In genomic region chr12:53722156-53722555, GRCm38 (mm10) we compare ENCODE assay signal across 28 mouse cellular contexts.
DNase-seq lines count a peak whose midpoint lies in the region; ATAC-seq and TF ChIP-seq lines count a peak whose summit lies in the region.
"Had no signal": no experiment of that assay in that cellular context is flagged by ENCODE, and none has a peak within 500 bp of the region (broad histone marks: within the 10 kb centered on the region; RNA-seq: fewer than 3 reads in every experiment).

No protein-coding gene starts in this region.

- H3K27ac ChIP-seq in hindbrain, postnatal 0 days: no peak overlapping the region
- H3K27ac ChIP-seq in hindbrain, embryonic 13.5 days: no peak overlapping the region
- no peak overlapping the region for H3K27ac ChIP-seq in lung, embryonic 15.5 days
- H3K27ac ChIP-seq: embryonic facial prominence, embryonic 10.5 days; embryonic facial prominence, embryonic 13.5 days; forebrain, embryonic 12.5 days; forebrain, embryonic 15.5 days; heart, adult 2 months; heart, embryonic 10.5 days; heart, embryonic 13.5 days; hindbrain, embryonic 15.5 days; intestine, embryonic 15.5 days had no signal

- peak; percentile 46 for DNase-seq in hindbrain, postnatal 0 days (ENCODE audit: low spot score)
- no peak for DNase-seq in lung, postnatal 10 days
- DNase-seq in MN1 (ENCODE audit: low spot score): peak; percentile 22
- DNase-seq in brain, embryonic 14.5 days (ENCODE audit: low read depth): peak; percentile 19
- DNase-seq: adrenal gland, postnatal 10 days; adrenal gland, postnatal 36 days; cerebellum, adult 11-12 months; cerebellum, adult 9-10 months; cerebellum, postnatal 36 days; embryo, embryonic 11 days; gastrocnemius, postnatal 10 days; gastrocnemius, postnatal 36 days; heart, adult 2 months; heart, postnatal 14 days; heart, postnatal 4 days had no signal

- no peak overlapping the region for H3K4me3 ChIP-seq in hindbrain, postnatal 0 days (ENCODE audit: low read length)
- H3K4me3 ChIP-seq in hindbrain, embryonic 13.5 days: no peak overlapping the region
- no peak overlapping the region for H3K4me3 ChIP-seq in lung, embryonic 15.5 days
- H3K4me3 ChIP-seq: embryonic facial prominence, embryonic 10.5 days; embryonic facial prominence, embryonic 13.5 days; erythroblast, embryonic 14.5 days; forebrain, embryonic 12.5 days; forebrain, embryonic 15.5 days; heart, adult 2 months; heart, embryonic 10.5 days; heart, embryonic 13.5 days; hindbrain, embryonic 15.5 days; intestine, embryonic 15.5 days had no signal

- no peak overlapping the region for H3K4me2 ChIP-seq in hindbrain, postnatal 0 days (ENCODE audit: low read depth, low read length)
- H3K4me2 ChIP-seq in hindbrain, embryonic 13.5 days: no peak overlapping the region
- H3K4me2 ChIP-seq in lung, embryonic 15.5 days: peak overlapping the region; percentile 5; the same call in 1 of the 2 replicates
- H3K4me2 ChIP-seq: embryonic facial prominence, embryonic 13.5 days; forebrain, embryonic 12.5 days; forebrain, embryonic 15.5 days; heart, embryonic 13.5 days; hindbrain, embryonic 15.5 days; intestine, embryonic 15.5 days had no signal

- H3K4me1 ChIP-seq in hindbrain, postnatal 0 days (ENCODE audit: insufficient read depth, low read length): no peaks in the 10 kb centered on the region
- peaks cover 4% of the 10 kb centered on the region; the same call in 1 of the 2 replicates for H3K4me1 ChIP-seq in hindbrain, embryonic 13.5 days (replicated peaks)
- H3K4me1 ChIP-seq in lung, embryonic 15.5 days: peaks cover 3% of the 10 kb centered on the region; the same call in 1 of the 2 replicates
- H3K4me1 ChIP-seq: heart, embryonic 10.5 days; heart, embryonic 13.5 days; hindbrain, embryonic 15.5 days; intestine, embryonic 15.5 days had no signal

- H3K9me3 ChIP-seq in hindbrain, postnatal 0 days (ENCODE audit: low read length): no peaks in the 10 kb centered on the region
- no peaks in the 10 kb centered on the region for H3K9me3 ChIP-seq in hindbrain, embryonic 13.5 days
- H3K9me3 ChIP-seq in lung, embryonic 15.5 days: no peaks in the 10 kb centered on the region
- H3K9me3 ChIP-seq: embryonic facial prominence, embryonic 10.5 days; embryonic facial prominence, embryonic 13.5 days; forebrain, embryonic 15.5 days; heart, embryonic 10.5 days; heart, embryonic 13.5 days; hindbrain, embryonic 15.5 days; intestine, embryonic 15.5 days had no signal

- no peak for TF ChIP-seq POLR2A in brain, embryonic 14.5 days (IDR thresholded peaks at IDR 0.05; ENCODE audit: borderline replicate concordance, extremely low read depth, insufficient read depth, insufficient read length, poor library complexity, severe bottlenecking)

- H3K9ac ChIP-seq in hindbrain, postnatal 0 days (replicated peaks; ENCODE audit: low read length): no peak overlapping the region
- H3K9ac ChIP-seq in hindbrain, embryonic 13.5 days: no peak overlapping the region
- no peak overlapping the region for H3K9ac ChIP-seq in lung, embryonic 15.5 days
- H3K9ac ChIP-seq: embryonic facial prominence, embryonic 13.5 days; forebrain, embryonic 12.5 days; forebrain, embryonic 15.5 days; heart, embryonic 13.5 days; hindbrain, embryonic 15.5 days; intestine, embryonic 15.5 days had no signal

- no peaks in the 10 kb centered on the region for H3K36me3 ChIP-seq in hindbrain, postnatal 0 days (ENCODE audit: insufficient read depth, low read length)
- H3K36me3 ChIP-seq in hindbrain, embryonic 13.5 days: no peaks in the 10 kb centered on the region
- no peaks in the 10 kb centered on the region for H3K36me3 ChIP-seq in lung, embryonic 15.5 days
- H3K36me3 ChIP-seq: embryonic facial prominence, embryonic 10.5 days; embryonic facial prominence, embryonic 13.5 days; forebrain, embryonic 12.5 days; forebrain, embryonic 15.5 days; heart, embryonic 10.5 days; heart, embryonic 13.5 days; hindbrain, embryonic 15.5 days; intestine, embryonic 15.5 days had no signal

- no peak for ATAC-seq in hindbrain, postnatal 0 days
- ATAC-seq in hindbrain, embryonic 13.5 days (ENCODE audit: low FRiP score): no peak
- ATAC-seq in lung, embryonic 15.5 days (ENCODE audit: borderline replicate concordance, extremely low read depth, low FRiP score, low TSS enrichment): no peak
- ATAC-seq: activated CD4-positive, CD25-positive, alpha-beta regulatory T cell, adult 4 months; CD4-positive, CD25-positive, alpha-beta regulatory T cell, adult 4 months; forebrain, embryonic 15.5 days; intestine, embryonic 15.5 days had no signal

- no peak for TF ChIP-seq CTCF in hindbrain, postnatal 0 days (IDR thresholded peaks at IDR 0.05; ENCODE audit: low read depth)
- TF ChIP-seq CTCF in brain, embryonic 14.5 days (IDR thresholded peaks at IDR 0.05; ENCODE audit: borderline replicate concordance, extremely low read depth, insufficient read depth, insufficient read length): no peak

- WGBS in hindbrain, postnatal 0 days: 65% methylated on average over 7 of the region's 7 CpGs
- WGBS in hindbrain, embryonic 13.5 days: 88% methylated on average over 7 of the region's 7 CpGs
- WGBS in lung, embryonic 15.5 days: 62% methylated on average over 7 of the region's 7 CpGs

- H3K27me3 ChIP-seq in hindbrain, postnatal 0 days (ENCODE audit: insufficient read depth, low read length): no peaks in the 10 kb centered on the region
- no peaks in the 10 kb centered on the region for H3K27me3 ChIP-seq in hindbrain, embryonic 13.5 days
- H3K27me3 ChIP-seq in lung, embryonic 15.5 days: peaks cover 43% of the 10 kb centered on the region
- H3K27me3 ChIP-seq: embryonic facial prominence, embryonic 13.5 days; forebrain, embryonic 12.5 days; forebrain, embryonic 15.5 days; heart, embryonic 13.5 days; hindbrain, embryonic 15.5 days; intestine, embryonic 15.5 days had no signal
